Mouse (Mus musculus) CH12.LX (cell line): ENCODE data around the gene Scrn3. TPM values are rescaled to one million over a fixed set of nuclear protein-coding genes. Genes with fewer than 3 reads are reported as not detected.

Source experiments
- DNase-seq: peaks from one replicate; pipeline ENCODE4 v3.0.0-alpha.2; 2013; ENCODE audit errors: extremely low read depth
- H3K27ac ChIP-seq: 2 replicates; pipeline ENCODE4 v1.5.1; 2012; ENCODE audit warnings: low read depth, mild to moderate bottlenecking, control low read depth, moderate library complexity; ENCODE audit not compliant: insufficient read depth
- H3K27me3 ChIP-seq: replicated peaks from 2 replicates; pipeline ENCODE3; 2012; ENCODE audit warnings: inconsistent platforms
- H3K36me3 ChIP-seq, 2 experiments: replicated peaks in 1 of 2; 2 replicates each; pipeline versions ENCODE3 to v1.6.1; 2012; ENCODE audit warnings: inconsistent platforms in 1 of 2, low read length in 1 of 2, mild to moderate bottlenecking in 1 of 2, mixed read lengths in 1 of 2, moderate library complexity in 1 of 2; ENCODE audit not compliant: control insufficient read depth in 1 of 2, insufficient read depth in 1 of 2
- H3K4me1 ChIP-seq, 2 experiments: 2 replicates each; pipeline ENCODE4 v1.6.1; 2012; ENCODE audit warnings: inconsistent platforms in 1 of 2, moderate library complexity in 1 of 2; ENCODE audit not compliant: insufficient read depth in 2 of 2, control insufficient read depth in 1 of 2
- H3K4me2 ChIP-seq: 2 replicates; pipeline ENCODE4 v1.6.1; 2012; ENCODE audit warnings: low read depth, mild to moderate bottlenecking, control low read depth; ENCODE audit not compliant: poor library complexity, insufficient read depth, severe bottlenecking
- H3K4me3 ChIP-seq, 3 experiments: fragments of 150-350 bp in 1 of 3; sonication (generic) in 1 of 3; replicated peaks in 1 of 3; 2 replicates each; pipeline versions ENCODE3 to v1.5.1; 2011 to 2012; ENCODE audit warnings: low read depth in 2 of 3, low read length in 2 of 3, mild to moderate bottlenecking in 2 of 3, moderate library complexity in 2 of 3, control low read depth in 1 of 3, improper control_type of control experiment in 1 of 3, inconsistent platforms in 1 of 3, mixed read lengths in 1 of 3; ENCODE audit not compliant: poor library complexity in 1 of 3
- H3K79me2 ChIP-seq: replicated peaks from 2 replicates; pipeline ENCODE4 v1.6.1; 2012; ENCODE audit warnings: mild to moderate bottlenecking, moderate library complexity; ENCODE audit not compliant: control insufficient read depth, poor library complexity, insufficient read depth, severe bottlenecking; ENCODE audit errors: extremely low read depth
- H3K9ac ChIP-seq: 2 replicates; pipeline ENCODE4 v1.6.1; 2012; ENCODE audit warnings: low read depth, mild to moderate bottlenecking, control low read depth, moderate library complexity; ENCODE audit not compliant: insufficient read depth
- H3K9me3 ChIP-seq: replicated peaks from 2 replicates; pipeline ENCODE3; 2012; ENCODE audit warnings: low read length, inconsistent platforms, mixed read lengths
- BHLHE40 ChIP-seq: IDR thresholded peaks from 2 replicates; pipeline ENCODE4 v1.6.1; 2011; ENCODE audit warnings: mild to moderate bottlenecking, low read depth, low read length, improper control_type of control experiment
- CHD2 ChIP-seq: IDR thresholded peaks from 2 replicates; pipeline ENCODE4 v1.6.1; 2011; ENCODE audit warnings: low read length, improper control_type of control experiment
- ELF1 ChIP-seq: IDR thresholded peaks from 2 replicates; pipeline ENCODE4 v1.6.1; 2014; ENCODE audit warnings: low read depth, mild to moderate bottlenecking, inconsistent platforms, low read length, improper control_type of control experiment
- HCFC1 ChIP-seq: IDR thresholded peaks from 2 replicates; pipeline ENCODE4 v1.6.1; 2012; ENCODE audit warnings: low read depth, mild to moderate bottlenecking, inconsistent platforms, low read length, improper control_type of control experiment
- IRF4 ChIP-seq: IDR thresholded peaks from 2 replicates; pipeline ENCODE4 v1.6.1; 2014; ENCODE audit warnings: low read depth, mild to moderate bottlenecking, inconsistent platforms, low read length, improper control_type of control experiment
- JUN ChIP-seq: IDR thresholded peaks from 2 replicates; pipeline ENCODE4 v1.6.1; 2011; ENCODE audit warnings: low read depth, mild to moderate bottlenecking, low read length, improper control_type of control experiment, moderate library complexity; ENCODE audit not compliant: insufficient read depth
- JUND ChIP-seq: conservative IDR thresholded peaks from 2 replicates; pipeline ENCODE4 v1.6.1; 2011; ENCODE audit warnings: low read depth, low read length, improper control_type of control experiment
- MAFK ChIP-seq: IDR thresholded peaks from 2 replicates; pipeline ENCODE4 v1.6.1; 2011; ENCODE audit warnings: low read length, improper control_type of control experiment; ENCODE audit not compliant: insufficient replicate concordance
- MAX ChIP-seq: IDR thresholded peaks from 2 replicates; pipeline ENCODE4 v1.6.1; 2011; ENCODE audit warnings: low read length, improper control_type of control experiment
- MEF2A ChIP-seq: IDR thresholded peaks from 2 replicates; pipeline ENCODE4 v1.6.1; 2014; ENCODE audit warnings: low read depth, mild to moderate bottlenecking, inconsistent platforms, low read length, improper control_type of control experiment, borderline replicate concordance
- MYC ChIP-seq: IDR thresholded peaks from 2 replicates; pipeline ENCODE4 v1.6.1; 2011; ENCODE audit warnings: low read depth, mild to moderate bottlenecking, improper control_type of control experiment, low read length
- PAX5 ChIP-seq: IDR thresholded peaks from 2 replicates; pipeline ENCODE4 v1.6.1; 2012; ENCODE audit warnings: low read length, inconsistent platforms, mixed read lengths
- POLR2A ChIP-seq: IDR thresholded peaks from 2 replicates; pipeline ENCODE4 v1.6.1; 2011; ENCODE audit warnings: low read depth, mild to moderate bottlenecking, improper control_type of control experiment, low read length
- TBP ChIP-seq: conservative IDR thresholded peaks from 2 replicates; pipeline ENCODE4 v1.6.1; 2011; ENCODE audit warnings: low read depth, low read length, improper control_type of control experiment
- TCF12 ChIP-seq: IDR thresholded peaks from 2 replicates; pipeline ENCODE4 v1.6.1; 2014; ENCODE audit warnings: low read depth, mild to moderate bottlenecking, inconsistent platforms, low read length, improper control_type of control experiment
- UBTF ChIP-seq: IDR thresholded peaks from 2 replicates; pipeline ENCODE4 v1.6.1; 2012; ENCODE audit warnings: low read depth, mild to moderate bottlenecking, inconsistent platforms, low read length, improper control_type of control experiment, moderate library complexity
- USF1 ChIP-seq: IDR thresholded peaks from 2 replicates; pipeline ENCODE4 v1.6.1; 2014; ENCODE audit warnings: low read depth, mild to moderate bottlenecking, inconsistent platforms, low read length, improper control_type of control experiment
- ZC3H11A ChIP-seq: IDR thresholded peaks from 2 replicates; pipeline ENCODE4 v1.6.1; 2012; ENCODE audit warnings: low read depth, mild to moderate bottlenecking, inconsistent platforms, low read length, improper control_type of control experiment
- ZKSCAN1 ChIP-seq: IDR thresholded peaks from 2 replicates; pipeline ENCODE4 v1.6.1; 2012; ENCODE audit warnings: low read depth, inconsistent platforms, low read length, improper control_type of control experiment, borderline replicate concordance
- ZNF384 ChIP-seq: IDR thresholded peaks from 2 replicates; pipeline ENCODE4 v1.6.1; 2012; ENCODE audit warnings: low read depth, low read length, improper control_type of control experiment, inconsistent platforms
- dilution Hi-C: fragments of 300-500 bp; cut with MboI; formaldehyde crosslinking; loops from 2 replicates; pipeline ENCODE4 v1.14.3; 2020; ENCODE audit warnings: low sequenced_read_pairs; ENCODE audit not compliant: extremely low pct_unique_long_range_greater_than_20kb, extremely low pct_ligation_motif_present
- in situ Hi-C: fragments of 300-500 bp; cut with MboI; formaldehyde crosslinking; loops from 3 replicates; pipeline ENCODE4 v1.14.3; 2019; ENCODE audit warnings: low sequenced_read_pairs, low pct_ligation_motif_present, low pct_unique_long_range_greater_than_20kb, mixed read lengths
- polyA plus RNA-seq: library from polyadenylated mRNA; unstranded; fragments of >175 nt; gene quantifications from 2 replicates; pipeline ENCODE4 v1.2.1, GENCODE M21; 2012; ENCODE audit warnings: low read depth; ENCODE audit not compliant: insufficient read length
- total RNA-seq, 2 experiments: library from RNA; depleted of rRNA; stranded (reverse); fragments of 300-350 nt in 1 of 2; fragments of >200 nt in 1 of 2; gene quantifications; 2 replicates each; pipeline ENCODE4 v1.2.3; 2012 to 2014

The Scrn3 gene
- total and polyA plus RNA-seq, 3 experiments, result 6.6 to 14.8 (median 11.1) TPM

DNA sequence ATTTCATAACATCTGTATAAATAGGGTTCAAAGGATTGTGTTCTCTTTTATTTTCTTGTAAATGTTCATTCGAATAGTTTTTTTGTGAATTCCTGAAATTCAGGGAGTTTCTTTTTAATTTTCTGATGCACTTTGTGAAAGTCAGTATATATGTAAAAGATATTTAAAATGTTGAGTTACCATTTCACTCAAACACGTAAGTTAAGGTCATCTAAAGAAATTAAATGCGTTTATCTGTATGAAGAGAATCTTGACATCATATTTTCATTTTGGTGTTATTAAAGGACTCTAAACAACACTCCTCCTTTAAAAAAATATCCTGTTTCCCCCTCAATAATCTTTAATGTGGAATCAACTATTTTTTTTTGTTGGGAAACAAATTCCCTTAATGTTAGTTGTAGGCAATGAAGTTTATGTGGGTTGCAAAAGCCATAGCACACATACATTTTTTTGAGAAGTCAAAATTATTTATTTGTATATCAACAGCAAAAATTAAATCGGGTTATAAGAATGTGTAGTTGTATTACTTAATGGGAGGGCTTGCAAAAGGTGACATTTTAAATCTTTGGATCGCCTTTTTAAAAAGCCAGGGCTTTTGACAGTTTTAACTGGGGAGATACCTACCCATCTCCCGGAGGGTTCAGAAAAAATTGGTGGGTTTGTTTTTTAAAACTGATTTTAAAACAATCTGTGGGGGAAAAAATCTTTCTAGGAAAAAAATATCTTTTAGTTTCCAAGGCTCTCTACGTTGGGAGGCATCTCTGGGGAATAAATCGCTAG is 37.0 kb upstream of the Scrn3 start:
- in situ Hi-C loops (loop anchor here (25.0 kb wide), 2 partner anchors 313 to 638 kb away; no protein-coding TSS in a partner anchor), dilution Hi-C loops (no loop called here)
- no peaks in the 10 kb centered on the region for H3K36me3 ChIP-seq
- H3K4me2 ChIP-seq, result peak overlapping the region; percentile 33; the same call in 1 of the 2 replicates
- peaks cover 0 to 5% of the 10 kb centered on the region in 2 experiments; a peak in 1 of 4 replicates for H3K4me1 ChIP-seq
- peak overlapping the region in 1 of 3 experiments; percentile 34 for H3K4me3 ChIP-seq
- H3K79me2 ChIP-seq, result no peaks in the 10 kb centered on the region
- TF ChIP-seq UBTF (no peak), BHLHE40 (no peak), IRF4 (no peak), ELF1 (no peak), ZKSCAN1 (no peak), ZC3H11A (no peak), HCFC1 (no peak), USF1 (no peak), MEF2A (no peak), ZNF384 (no peak), CHD2 (no peak), JUND (no peak), MAFK (no peak), MAX (no peak), TCF12 (no peak), JUN (no peak), POLR2A (no peak)
- DNase-seq, result no peak
- peaks cover 19% of the 10 kb centered on the region for H3K9me3 ChIP-seq
- peaks cover 31% of the 10 kb centered on the region for H3K27me3 ChIP-seq
- H3K9ac ChIP-seq, result no peak overlapping the region
- H3K27ac ChIP-seq, result no peak overlapping the region

DNA sequence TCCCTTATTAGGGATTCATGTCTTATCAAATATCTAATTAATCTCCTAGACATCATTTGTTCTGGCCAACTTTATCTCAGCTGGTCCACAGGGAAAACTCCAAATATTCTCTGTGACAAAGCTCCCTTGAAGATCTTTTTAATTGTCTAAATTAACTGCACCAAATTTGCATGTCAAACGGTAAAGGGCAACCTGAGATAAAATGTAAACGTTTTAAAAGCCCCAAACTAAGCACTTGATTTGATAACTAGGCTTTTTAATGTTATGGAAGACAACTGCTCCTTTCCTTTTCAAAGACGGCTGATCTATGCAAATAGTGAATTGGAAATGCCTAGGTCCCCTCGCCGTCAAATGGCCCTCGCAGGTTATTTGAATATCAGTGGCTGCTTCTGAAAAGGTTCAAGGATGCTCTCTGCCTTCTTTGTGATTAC is 36.2 kb upstream of the Scrn3 start:
- in situ Hi-C loops, result loop anchor here (25.0 kb wide), 2 partner anchors 314 to 639 kb away; no protein-coding TSS in a partner anchor
- TF ChIP-seq JUN (no peak), BHLHE40 (no peak), PAX5 (no peak), TCF12 (no peak), POLR2A (no peak), MYC (no peak), TBP (no peak)

More for the DNA sequence above, 36.2 kb upstream of the Scrn3 start:
- Histone ChIP-seq H3K36me3 (no peaks in the 10 kb centered on the region), H3K79me2 (no peaks in the 10 kb centered on the region), H3K27me3 (peaks cover 31% of the 10 kb centered on the region), H3K4me2 (peak overlapping the region; percentile 67; the same call in 1 of the 2 replicates), H3K4me3 (peak overlapping the region in 1 of 3 experiments; percentile 4), H3K4me1 (peaks cover 0 to 5% of the 10 kb centered on the region in 2 experiments; a peak in 1 of 4 replicates), H3K27ac (no peak overlapping the region), H3K9me3 (peaks cover 19% of the 10 kb centered on the region), H3K9ac (no peak overlapping the region)
- no peak for DNase-seq
- dilution Hi-C loops, result no loop called here
